Mouse (Mus musculus) bone marrow macrophage, adult 2 months (primary cell): Measurements from ENCODE around the gene Scrn2.

Experiments
- CTCF ChIP-seq: IDR thresholded peaks from 2 replicates; pipeline ENCODE4 v1.5.1; 2012; ENCODE audit warnings: low read depth, mild to moderate bottlenecking, low read length, moderate library complexity
- POLR2A ChIP-seq: IDR thresholded peaks from 2 replicates; pipeline ENCODE4 v1.6.1; 2012; ENCODE audit warnings: mild to moderate bottlenecking, low read depth, low read length, borderline replicate concordance

GRCm38 (mm10) chr11:97007093-97007794 lies 22.5 kb upstream of the Scrn2 start:
- no peak for TF ChIP-seq CTCF
- no peak for TF ChIP-seq POLR2A
